Mouse (Mus musculus) spleen, adult 2 months (tissue): Measurements from ENCODE around the gene Tmem59.

Source experiments
- CTCF ChIP-seq: fragments of 200-500 bp; IDR thresholded peaks from 2 replicates; pipeline ENCODE4 v1.5.1; 2011; ENCODE audit warnings: mild to moderate bottlenecking, inconsistent platforms; ENCODE audit not compliant: insufficient read depth, insufficient read length, insufficient replicate concordance; ENCODE audit errors: extremely low read depth
- POLR2A ChIP-seq: fragments of 200-500 bp; IDR thresholded peaks from 2 replicates; pipeline ENCODE4 v1.6.1; 2011; ENCODE audit warnings: low read depth, low read length, inconsistent platforms

DNA sequence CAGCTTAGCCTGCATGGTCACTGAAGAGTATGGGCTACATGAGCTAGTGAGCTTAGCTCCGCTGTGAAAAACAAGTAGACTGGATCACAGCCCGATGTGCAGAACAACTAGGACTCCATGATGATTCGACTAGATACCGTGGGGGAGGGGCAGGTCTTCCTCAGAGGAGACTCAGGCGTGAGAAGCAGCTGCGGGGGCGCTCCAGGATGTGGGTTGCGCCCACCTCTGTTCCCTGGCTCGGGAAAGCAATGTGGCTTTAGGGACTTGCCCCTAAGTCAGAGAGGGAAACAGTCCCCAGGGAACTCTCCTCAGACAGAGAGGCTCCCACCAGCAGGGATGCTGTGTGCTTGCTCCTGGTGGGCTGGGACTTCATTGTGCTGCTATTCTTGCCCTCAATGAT is 47.7 kb upstream of the Tmem59 start:
- TF ChIP-seq POLR2A (no peak), CTCF (no peak)
